Mouse (Mus musculus) forebrain, postnatal 0 days (tissue): ENCODE results near the gene Zkscan8. TPM values are rescaled to one million over a fixed set of nuclear protein-coding genes. Genes with fewer than 3 reads are reported as not detected.
"Not testable (repeated sequence)": the region's sequence is repeated elsewhere in the genome, so short reads cannot be mapped to it uniquely, and the experiment has no call there.

Experiments
- ATAC-seq: fragments of 200-750 bp; cut with Nextera tagmentation; 2 replicates; pipeline ENCODE4 v1.8.0; 2017; ENCODE audit warnings: mild to moderate bottlenecking, moderate library complexity
- DNase-seq: peaks from one replicate; pipeline ENCODE4 v3.0.0-alpha.2; 2015
- H3K27ac ChIP-seq: fragments of 300-500 bp; sonication (generic); 2 replicates; pipeline ENCODE4 v1.5.1; 2014; ENCODE audit warnings: low read depth, mild to moderate bottlenecking, antibody characterized with exemption, low read length, moderate library complexity, mixed read lengths
- H3K27me3 ChIP-seq: fragments of 300-500 bp; sonication (generic); 2 replicates; pipeline ENCODE4 v1.6.1; 2014; ENCODE audit warnings: mild to moderate bottlenecking, low read length, mixed read lengths; ENCODE audit not compliant: insufficient read depth
- H3K36me3 ChIP-seq: fragments of 300-500 bp; sonication (generic); 2 replicates; pipeline ENCODE4 v1.6.1; 2014; ENCODE audit warnings: mild to moderate bottlenecking, moderate library complexity; ENCODE audit not compliant: insufficient read depth
- H3K4me1 ChIP-seq: fragments of 300-500 bp; sonication (generic); 2 replicates; pipeline ENCODE4 v1.6.1; 2014; ENCODE audit warnings: antibody characterized with exemption; ENCODE audit not compliant: insufficient read depth
- H3K4me2 ChIP-seq: fragments of 300-500 bp; sonication (generic); 2 replicates; pipeline ENCODE4 v1.6.1; 2014; ENCODE audit warnings: low read depth, mild to moderate bottlenecking, moderate library complexity
- H3K4me3 ChIP-seq: fragments of 300-500 bp; sonication (generic); 2 replicates; pipeline ENCODE4 v1.5.1; 2014; ENCODE audit warnings: low read depth, low read length, mixed read lengths
- H3K9ac ChIP-seq: fragments of 300-500 bp; sonication (generic); 2 replicates; pipeline ENCODE4 v1.6.1; 2014; ENCODE audit warnings: mild to moderate bottlenecking
- H3K9me3 ChIP-seq: fragments of 300-500 bp; sonication (generic); 2 replicates; pipeline ENCODE4 v1.6.1; 2016; ENCODE audit warnings: low read length
- CTCF ChIP-seq: sonication (generic); IDR thresholded peaks from 2 replicates; pipeline ENCODE4 v1.5.1; 2016; ENCODE audit warnings: antibody characterized with exemption, control low read depth, low read depth
- WGBS: fragments of 180-500 bp; shearing (Covaris S2); extraction: QIAGEN DNeasy Blood & Tissue Kit; methylation state at CpG from one replicate; pipeline ENCODE4 v1.1.7; 2014; 5-methylcytosine and 5-hydroxymethylcytosine counted together
- polyA plus RNA-seq: library from polyadenylated mRNA; unstranded; fragments of >200 nt; fragmentation: Nextera tagmentation; extraction: Ambion mirVana; gene quantifications from 2 replicates; pipeline ENCODE4 v1.2.1, GENCODE M21; 2015
- total RNA-seq: library from RNA; depleted of rRNA; stranded (reverse); fragments of >200 nt; gene quantifications from 2 replicates; pipeline ENCODE4 v1.2.3, GENCODE M21; 2014

Zkscan8 gene
- total and polyA plus RNA-seq, 2 experiments from 2014 or later = 2.2 to 9.5 TPM

DNA sequence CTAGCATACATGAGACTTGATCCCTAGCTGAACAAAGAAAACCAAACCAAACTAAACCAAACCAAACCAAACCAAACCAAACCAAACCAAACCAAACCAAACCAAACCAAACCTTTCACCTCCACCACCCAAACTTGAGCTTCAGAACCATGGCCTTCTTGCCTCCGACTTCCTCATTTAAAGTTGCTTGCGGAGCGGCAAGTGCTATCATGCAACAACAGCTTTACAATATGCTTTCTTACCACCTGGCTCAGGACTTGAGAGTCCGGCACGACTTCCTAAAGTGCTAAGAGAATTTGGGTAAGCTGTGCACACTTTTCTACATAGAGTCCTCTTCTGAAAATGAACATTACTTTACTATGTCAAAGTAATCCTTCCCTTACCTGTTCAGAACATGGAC, 28.6 kb downstream of the Zkscan8 start:
- TF ChIP-seq CTCF = no peak
- Histone ChIP-seq H3K36me3 (no peaks in the 10 kb centered on the region), H3K4me3 (no peak overlapping the region), H3K4me2 (no peak overlapping the region), H3K9ac (no peak overlapping the region), H3K4me1 (no peaks in the 10 kb centered on the region), H3K27ac (no peak overlapping the region), H3K27me3 (no peaks in the 10 kb centered on the region), H3K9me3 (no peaks in the 10 kb centered on the region)
- 93% methylated on average over 5 of the region's 5 CpGs for WGBS
- ATAC-seq (no peak), DNase-seq (no peak)

DNA sequence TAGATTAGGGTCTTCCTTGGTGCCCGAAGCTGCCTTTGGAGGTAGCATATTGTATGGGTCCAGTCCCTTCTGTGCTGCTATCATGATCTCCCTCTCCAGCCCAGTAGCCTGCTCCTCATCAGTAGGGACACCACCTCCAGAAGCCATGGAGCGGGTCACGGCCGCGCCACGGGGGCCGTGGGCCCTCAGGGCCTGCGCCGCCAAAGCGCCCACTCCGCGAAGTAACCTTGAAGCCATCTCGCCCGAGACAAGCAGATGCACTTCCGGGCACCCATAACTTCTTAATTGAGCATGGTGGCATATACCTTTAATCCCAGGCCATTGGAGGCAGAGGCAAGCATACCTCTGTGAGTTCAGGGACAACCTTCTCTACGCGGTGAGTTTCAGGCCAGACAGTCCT, 29.7 kb downstream of the Zkscan8 start, which contains the start of gene Gm11273:
TSS of gene Gm11273 (minus strand) at position 237 of the 400 bp plus-strand sequence.
- H3K27ac ChIP-seq, H3K4me2 ChIP-seq, H3K9ac ChIP-seq, DNase-seq, H3K36me3 ChIP-seq, H3K4me1 ChIP-seq, H3K4me3 ChIP-seq, H3K9me3 ChIP-seq, ATAC-seq, H3K27me3 ChIP-seq: not testable (repeated sequence)
- whole genome bisulfite sequencing = 94% methylated on average over 17 of the region's 17 CpGs

DNA sequence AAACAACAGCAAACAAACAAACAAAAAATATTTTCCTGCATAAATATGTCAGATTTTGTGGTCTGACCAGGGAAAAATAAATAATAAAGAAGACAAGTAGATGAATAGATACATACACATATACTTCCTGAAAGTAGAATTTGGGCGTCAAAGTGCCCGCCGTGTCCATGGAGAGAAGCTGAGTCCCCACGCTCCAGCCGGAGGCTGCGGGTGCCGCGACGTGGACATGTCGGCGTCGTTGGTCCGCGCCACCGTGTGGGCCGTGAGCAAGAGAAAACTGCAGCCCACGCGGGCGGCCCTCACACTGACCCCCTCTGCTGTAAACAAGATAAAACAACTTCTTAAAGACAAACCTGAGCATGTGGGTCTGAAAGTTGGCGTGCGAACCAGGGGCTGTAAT, 35.8 kb downstream of the Zkscan8 start, which contains the start of gene AK157302:
TSS of gene AK157302 (plus strand) at position 144 of the 400 bp plus-strand sequence.
- Histone ChIP-seq H3K4me3 (no peak within 1 kb of the TSS), H3K9ac (no peak within 1 kb of the TSS), H3K4me1 (no peaks in the 10 kb centered on the region), H3K27me3 (no peaks in the 10 kb centered on the region), H3K27ac (no peak within 1 kb of the TSS), H3K4me2 (no peak within 1 kb of the TSS), H3K9me3 (no peaks in the 10 kb centered on the region), H3K36me3 (no peaks in the 10 kb centered on the region)
- DNase-seq (no peak), ATAC-seq (no peak)
- 92% methylated on average over 21 of the region's 21 CpGs for WGBS
- no peak for TF ChIP-seq CTCF

DNA sequence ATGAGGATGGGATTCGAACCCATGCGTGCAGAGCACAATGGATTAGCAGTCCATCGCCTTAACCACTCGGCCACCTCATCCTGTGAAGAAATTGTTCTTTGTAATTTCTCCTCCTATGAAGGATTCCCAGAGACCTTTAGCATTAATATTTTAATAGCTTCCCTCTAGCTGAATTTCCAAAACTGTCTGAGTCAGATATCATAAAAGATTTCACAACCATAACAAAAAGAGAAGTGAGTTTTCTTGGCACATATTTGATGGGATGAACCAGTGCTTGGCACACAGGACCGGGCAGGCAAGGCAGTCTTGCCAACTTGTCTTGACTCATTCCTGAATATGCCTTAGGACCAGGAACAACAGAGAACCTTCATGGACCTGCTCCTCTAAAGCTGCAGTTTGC, 38.1 kb downstream of the Zkscan8 start:
- DNase-seq (no peak), ATAC-seq (no peak)
- Histone ChIP-seq H3K27ac (no peak overlapping the region), H3K4me2 (no peak overlapping the region), H3K9me3 (no peaks in the 10 kb centered on the region), H3K36me3 (no peaks in the 10 kb centered on the region), H3K4me3 (no peak overlapping the region), H3K9ac (no peak overlapping the region), H3K4me1 (no peaks in the 10 kb centered on the region), H3K27me3 (no peaks in the 10 kb centered on the region)
- WGBS = 92% methylated on average over 5 of the region's 5 CpGs
- no peak for TF ChIP-seq CTCF

DNA sequence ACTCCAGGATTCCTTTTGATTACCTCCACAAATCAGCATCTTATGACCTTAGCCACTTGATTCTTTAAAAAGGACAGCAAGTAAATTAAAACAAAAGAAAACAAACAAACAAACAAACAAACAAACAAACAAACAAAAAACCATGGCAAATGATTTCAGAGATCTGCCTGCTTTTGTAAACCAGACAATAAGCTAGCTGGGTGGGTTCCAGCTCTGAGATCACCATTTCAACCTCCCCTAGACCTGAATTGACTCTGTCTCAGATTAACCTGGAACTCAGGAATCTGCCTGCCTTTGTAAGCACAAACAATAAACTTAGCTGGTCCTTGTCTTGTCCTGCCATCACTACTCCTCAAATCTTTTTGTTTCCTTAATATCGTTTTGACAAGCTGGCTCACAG, 44.0 kb downstream of the Zkscan8 start:
- Histone ChIP-seq H3K36me3 (peaks cover 20% of the 10 kb centered on the region), H3K9me3 (no peaks in the 10 kb centered on the region), H3K9ac (no peak overlapping the region), H3K27me3 (no peaks in the 10 kb centered on the region), H3K27ac (no peak overlapping the region), H3K4me3 (no peak overlapping the region), H3K4me1 (no peaks in the 10 kb centered on the region), H3K4me2 (no peak overlapping the region)
- ATAC-seq (no peak), DNase-seq (no peak)
- 84% methylated on average over 1 of the region's 1 CpGs for WGBS
- TF ChIP-seq CTCF = no peak

DNA sequence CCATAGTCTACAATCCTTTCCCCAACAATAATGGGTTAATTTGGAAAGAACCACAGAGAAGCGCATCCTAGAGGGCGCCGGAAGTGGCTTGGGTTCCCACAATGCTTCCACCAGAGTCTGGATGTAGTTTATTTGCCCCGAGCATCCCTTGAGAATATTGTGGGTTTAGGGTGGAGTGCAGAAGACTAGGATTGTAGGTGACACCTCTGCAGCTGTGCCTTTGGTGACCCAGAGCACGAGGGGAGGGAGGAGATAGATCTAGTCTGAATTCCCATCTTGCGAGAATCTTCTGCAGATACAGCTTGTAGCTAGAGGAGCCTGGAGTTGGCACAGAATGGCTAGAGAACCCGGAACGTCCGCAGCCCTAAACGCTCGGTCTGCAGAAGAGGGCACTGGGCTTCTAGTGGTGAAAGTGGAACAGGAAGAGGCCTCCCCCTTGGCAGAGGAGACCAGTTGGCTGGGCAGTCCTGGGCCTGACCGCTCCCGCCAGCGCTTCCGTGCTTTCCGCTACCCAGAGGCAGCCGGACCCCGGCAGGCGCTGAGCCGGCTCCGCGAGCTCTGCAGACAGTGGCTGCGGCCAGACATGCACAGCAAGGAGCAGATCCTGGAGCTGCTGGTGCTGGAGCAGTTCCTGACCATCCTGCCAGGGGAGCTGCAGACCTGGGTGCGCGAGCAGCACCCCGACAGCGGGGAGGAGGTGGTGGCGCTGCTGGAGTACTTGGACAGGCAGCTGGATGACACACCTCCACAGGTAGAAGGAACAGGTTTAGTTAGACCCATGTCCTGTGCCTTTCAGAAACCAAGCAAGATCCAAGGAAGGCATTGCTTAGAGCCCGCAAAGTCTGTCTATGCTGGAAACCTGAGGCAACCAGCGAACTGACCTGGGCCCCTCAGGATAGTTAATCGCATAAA, 51.9 kb downstream of the Zkscan8 start, which contains the start of the genes Zkscan4 and Gm10065:
TSS of gene Zkscan4 (plus strand) at position 149 of the 912 bp plus-strand sequence.
TSS of gene Gm10065 (minus strand) at position 683 of the 912 bp plus-strand sequence.
- not testable (repeated sequence) for H3K9me3 ChIP-seq, H3K36me3 ChIP-seq, H3K27me3 ChIP-seq, H3K4me1 ChIP-seq
- peak; percentile 94 for ATAC-seq
- H3K9ac ChIP-seq = peak within 1 kb of the TSS; percentile 56
- 4% methylated on average over 31 of the region's 31 CpGs for WGBS
- H3K27ac ChIP-seq = peak within 1 kb of the TSS; percentile 80
- TF ChIP-seq CTCF = peak; percentile 68
- peak; percentile 88 for DNase-seq
- H3K4me2 ChIP-seq = peak within 1 kb of the TSS; percentile 58
- peak within 1 kb of the TSS; percentile 64 for H3K4me3 ChIP-seq

DNA sequence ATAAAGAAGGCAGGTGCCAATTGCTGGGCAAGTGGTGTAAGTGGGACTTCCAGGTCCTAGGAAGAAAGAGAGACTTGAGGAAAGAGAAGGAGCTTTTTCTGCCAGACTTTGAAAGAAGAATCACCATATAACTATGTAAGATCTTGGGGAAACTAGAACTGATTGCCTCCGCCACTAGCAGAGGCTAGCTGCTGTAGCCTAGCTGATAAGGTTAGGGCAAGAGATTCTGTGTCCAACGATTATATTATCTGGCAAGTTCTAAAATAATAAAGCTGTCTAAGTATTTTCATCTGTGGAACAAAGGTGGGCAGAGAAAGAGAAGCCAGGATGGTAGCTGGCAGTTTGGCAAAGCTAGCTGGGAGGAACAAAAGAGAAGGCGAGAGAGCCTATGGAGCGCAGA, 58.5 kb downstream of the Zkscan8 start:
- H3K27ac ChIP-seq = no peak overlapping the region
- no peak for DNase-seq
- no peaks in the 10 kb centered on the region for H3K9me3 ChIP-seq
- 0 out of 2 replicates have a peak, but pooled peaks cover 5% of the 10 kb centered on the region for H3K27me3 ChIP-seq
- H3K4me3 ChIP-seq = no peak overlapping the region
- no peak overlapping the region for H3K9ac ChIP-seq
- no peak for TF ChIP-seq CTCF
- ATAC-seq = no peak
- no peaks in the 10 kb centered on the region for H3K4me1 ChIP-seq
- no peak overlapping the region for H3K4me2 ChIP-seq
- 24% methylated on average over 4 of the region's 4 CpGs for WGBS
- no peaks in the 10 kb centered on the region for H3K36me3 ChIP-seq
